8 mouse cellular contexts compared by ENCODE assay signal in the genomic region with DNA sequence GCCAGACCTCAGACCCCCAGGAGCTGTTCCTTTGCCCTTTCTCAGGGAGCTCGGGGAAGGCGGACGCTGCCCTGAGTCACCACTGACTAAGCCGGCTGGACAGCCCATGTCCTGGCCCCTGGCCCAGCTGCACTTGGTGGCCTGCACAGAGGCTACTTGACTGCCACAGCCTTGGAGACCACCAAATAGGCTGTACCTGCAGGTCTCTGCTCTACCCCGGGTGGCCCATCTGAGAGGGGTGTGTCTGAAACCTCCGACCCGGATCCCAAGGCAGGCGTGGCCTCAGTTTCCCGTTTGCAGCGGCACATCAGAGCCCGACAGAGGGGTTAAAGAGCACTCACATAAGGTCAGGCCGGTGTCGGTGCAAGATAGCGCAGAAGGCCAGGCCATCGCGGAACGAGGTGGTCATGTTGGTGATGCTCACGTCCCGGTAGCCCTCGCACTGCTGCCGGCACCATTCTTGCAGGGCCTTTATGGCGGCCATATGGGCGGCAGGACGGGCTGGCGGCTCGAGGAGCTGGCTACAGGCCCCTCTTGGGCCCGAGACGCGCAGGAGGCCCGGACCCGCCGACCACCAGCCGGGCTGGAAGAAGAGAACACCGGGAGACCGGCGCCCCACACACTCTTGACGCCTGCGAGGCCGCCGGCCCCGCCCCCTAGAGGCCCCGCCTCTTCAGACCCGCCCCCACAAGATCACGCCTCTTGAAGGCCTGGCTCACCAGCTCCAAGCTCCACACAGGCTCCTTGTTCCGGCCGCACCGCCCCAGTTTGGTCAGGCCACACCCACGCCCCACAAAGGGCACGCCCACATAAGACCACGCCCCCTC. TPM values are rescaled to one million over a fixed set of nuclear protein-coding genes. Genes with fewer than 3 reads are reported as not detected.
A peak's percentile ranks its signal among the peaks of the same experiment; 100 is the strongest.
DNase-seq lines count a peak whose midpoint lies in the region; ATAC-seq and TF ChIP-seq lines count a peak whose summit lies in the region.

A gene (minus strand): TSS at position 660 of the 827 bp plus-strand sequence.

- peaks cover 54% of the 10 kb centered on the region for H3K4me1 ChIP-seq in heart, embryonic 12.5 days (replicated peaks)
- H3K4me1 ChIP-seq in kidney, postnatal 0 days (replicated peaks; ENCODE audit: insufficient read depth, low read length): peaks cover 28% of the 10 kb centered on the region
- H3K4me1 ChIP-seq in liver, embryonic 11.5 days (replicated peaks; ENCODE audit: control insufficient read depth, insufficient read depth, low read length): peaks cover 68% of the 10 kb centered on the region
- peaks cover 33% of the 10 kb centered on the region for H3K4me1 ChIP-seq in stomach, embryonic 14.5 days (ENCODE audit: control insufficient read depth, insufficient read depth, low read length)

- peak; percentile 93 for DNase-seq in CD4-positive helper T cell, adult 2 months (ENCODE audit: low read depth, low spot score)
- DNase-seq in brain, embryonic 18.5 days (ENCODE audit: low read depth, low spot score): peak; percentile 81
- peak; percentile 99 for DNase-seq in kidney, postnatal 0 days (ENCODE audit: low spot score)
- DNase-seq in liver, embryonic 11.5 days (ENCODE audit: low spot score): peak; percentile 97
- DNase-seq in naive thymus-derived CD4-positive, alpha-beta T cell, adult 2 months (ENCODE audit: low read depth): peak; percentile 91

- no peaks in the 10 kb centered on the region for H3K36me3 ChIP-seq in heart, embryonic 12.5 days
- H3K36me3 ChIP-seq in kidney, postnatal 0 days (ENCODE audit: insufficient read depth, low read length): no peaks in the 10 kb centered on the region
- H3K36me3 ChIP-seq in liver, embryonic 11.5 days (ENCODE audit: control insufficient read depth, insufficient read depth, low read length): no peaks in the 10 kb centered on the region
- H3K36me3 ChIP-seq in stomach, embryonic 14.5 days (ENCODE audit: control insufficient read depth, insufficient read depth, low read length): no peaks in the 10 kb centered on the region

- H3K27ac ChIP-seq in heart, embryonic 12.5 days (ENCODE audit: poor library complexity, severe bottlenecking): peak within 1 kb of the TSS; percentile 49
- 0 out of 2 replicates have a peak within 1 kb of the TSS, but pooled peaks have one; percentile 39 for H3K27ac ChIP-seq in kidney, postnatal 0 days
- peak within 1 kb of the TSS; percentile 92 for H3K27ac ChIP-seq in liver, embryonic 11.5 days (ENCODE audit: low read depth, low read length)
- H3K27ac ChIP-seq in stomach, embryonic 14.5 days (ENCODE audit: low read length): peak within 1 kb of the TSS; percentile 4; the same call in 1 of the 2 replicates

- peaks cover 12% of the 10 kb centered on the region for H3K27me3 ChIP-seq in heart, embryonic 12.5 days (replicated peaks)
- H3K27me3 ChIP-seq in kidney, postnatal 0 days (ENCODE audit: insufficient read depth, low read length): no peaks in the 10 kb centered on the region
- no peaks in the 10 kb centered on the region for H3K27me3 ChIP-seq in liver, embryonic 11.5 days (replicated peaks; ENCODE audit: control insufficient read depth, insufficient read depth, low read length)
- H3K27me3 ChIP-seq in stomach, embryonic 14.5 days (ENCODE audit: control insufficient read depth, insufficient read depth, low read length): no peaks in the 10 kb centered on the region

- no peaks in the 10 kb centered on the region for H3K9me3 ChIP-seq in heart, embryonic 12.5 days (replicated peaks)
- no peaks in the 10 kb centered on the region for H3K9me3 ChIP-seq in kidney, postnatal 0 days (replicated peaks; ENCODE audit: low read length)
- no peaks in the 10 kb centered on the region for H3K9me3 ChIP-seq in liver, embryonic 11.5 days (ENCODE audit: control insufficient read depth, low read length)
- no peaks in the 10 kb centered on the region for H3K9me3 ChIP-seq in stomach, embryonic 14.5 days (ENCODE audit: control insufficient read depth, low read depth, low read length)

- ATAC-seq in erythroid progenitor cell, adult 5-6 weeks (replicated peaks; ENCODE audit: low FRiP score, poor library complexity, severe bottlenecking): peak; percentile 59
- ATAC-seq in heart, embryonic 12.5 days (ENCODE audit: insufficient number of reproducible peaks, low FRiP score): peak; percentile 95
- ATAC-seq in kidney, postnatal 0 days (replicated peaks; ENCODE audit: low FRiP score, low read depth): peak; percentile 95
- peak; percentile 84 for ATAC-seq in liver, embryonic 11.5 days (replicated peaks; ENCODE audit: low FRiP score)
- peak; percentile 94 for ATAC-seq in stomach, embryonic 14.5 days (ENCODE audit: insufficient number of reproducible peaks, insufficient read depth, low FRiP score, low read depth)

- 4% methylated on average over 50 of the region's 50 CpGs for whole genome bisulfite sequencing in heart, embryonic 12.5 days
- WGBS in kidney, postnatal 0 days: 2% methylated on average over 34 of the region's 50 CpGs
- WGBS in liver, embryonic 11.5 days: 4% methylated on average over 48 of the region's 50 CpGs
- WGBS in stomach, embryonic 14.5 days: 5% methylated on average over 47 of the region's 50 CpGs

- H3K4me3 ChIP-seq in heart, embryonic 12.5 days: peak within 1 kb of the TSS; percentile 55
- peak within 1 kb of the TSS; percentile 49 for H3K4me3 ChIP-seq in kidney, postnatal 0 days (replicated peaks; ENCODE audit: low read depth, low read length)
- H3K4me3 ChIP-seq in liver, embryonic 11.5 days (ENCODE audit: low read depth, low read length): peak within 1 kb of the TSS; percentile 69
- peak within 1 kb of the TSS; percentile 61 for H3K4me3 ChIP-seq in stomach, embryonic 14.5 days (ENCODE audit: low read depth, low read length)

- TF ChIP-seq CTCF in kidney, postnatal 0 days (IDR thresholded peaks at IDR 0.05; ENCODE audit: low read depth): no peak; the same call in 1 of the 2 replicates

- H3K4me2 ChIP-seq in heart, embryonic 12.5 days: peak within 1 kb of the TSS; percentile 94
- H3K4me2 ChIP-seq in kidney, postnatal 0 days (ENCODE audit: low read length): peak within 1 kb of the TSS; percentile 96
- H3K4me2 ChIP-seq in liver, embryonic 11.5 days: peak within 1 kb of the TSS; percentile 98
- peak within 1 kb of the TSS; percentile 99 for H3K4me2 ChIP-seq in stomach, embryonic 14.5 days (replicated peaks; ENCODE audit: low read depth, low read length)

- H3K9ac ChIP-seq in heart, embryonic 12.5 days: peak within 1 kb of the TSS; percentile 60
- H3K9ac ChIP-seq in kidney, postnatal 0 days (ENCODE audit: low read depth, low read length): peak within 1 kb of the TSS; percentile 59
- H3K9ac ChIP-seq in liver, embryonic 11.5 days (ENCODE audit: low read depth, low read length): peak within 1 kb of the TSS; percentile 67
- no peak within 1 kb of the TSS; the same call in 1 of the 2 replicates for H3K9ac ChIP-seq in stomach, embryonic 14.5 days (replicated peaks; ENCODE audit: low read depth, low read length)

RNA-seq across cellular contexts. Expression of the gene that starts here (rescaled TPM):
- 42.8 and 81.4 TPM in 2 replicates for total RNA-seq in erythroid progenitor cell, adult 5-6 weeks (2015; ENCODE audit: low replicate concordance)
- total RNA-seq in erythroid progenitor cell, adult 5-6 weeks (2017; ENCODE audit: low replicate concordance): 58.5 and 59.2 TPM in 2 replicates
- 2.1 and 3.4 TPM in 2 replicates for polyA plus RNA-seq in heart, embryonic 12.5 days (2016; fragmentation: Nextera tagmentation; extraction: Ambion mirVana)
- polyA plus RNA-seq in kidney, postnatal 0 days (2015; fragmentation: Nextera tagmentation; extraction: Ambion mirVana): 4.2 and 4.6 TPM in 2 replicates
- 17.1 and 18.5 TPM in 2 replicates for polyA plus RNA-seq in liver, embryonic 11.5 days (2014; fragmentation: Nextera tagmentation; extraction: Ambion mirVana)
- 5.9 and 6.6 TPM in 2 replicates for polyA plus RNA-seq in stomach, embryonic 14.5 days (2014; fragmentation: Nextera tagmentation; extraction: Ambion mirVana)

Comparison
In these comparisons a context has a peak if more than half of its experiments do, and no peak if none do; other contexts are left out.
1. Peak in every context shown above with its lines: DNase-seq, ATAC-seq, H3K4me3 ChIP-seq and H3K27ac ChIP-seq.
2. H3K27ac ChIP-seq: peak in every context shown above with its lines; median percentile 92 in liver, embryonic 11.5 days; 49 in heart, embryonic 12.5 days; 39 in kidney, postnatal 0 days; 4 in stomach, embryonic 14.5 days.